Mouse (Mus musculus) MEL (cell line): Measurements from ENCODE around the gene Lmo7.

Experiments used
- BHLHE40 ChIP-seq: IDR thresholded peaks from 2 replicates; pipeline ENCODE4 v1.6.1; 2012; ENCODE audit warnings: low read depth, mild to moderate bottlenecking, inconsistent platforms, low read length, improper control_type of control experiment, borderline replicate concordance
- CTCF ChIP-seq, 3 experiments: IDR thresholded peaks in 2 of 3; conservative IDR thresholded peaks in 1 of 3; 2 replicates each; pipeline ENCODE4 v1.5.1; 2011 to 2012; ENCODE audit warnings: low read length in 3 of 3, low read depth in 2 of 3, mild to moderate bottlenecking in 2 of 3, improper control_type of control experiment in 1 of 3, inconsistent platforms in 1 of 3, mixed read lengths in 1 of 3, moderate library complexity in 1 of 3; ENCODE audit not compliant: control insufficient read depth in 1 of 3, insufficient read depth in 1 of 3, poor library complexity in 1 of 3, severe bottlenecking in 1 of 3
- ELF1 ChIP-seq: IDR thresholded peaks from 2 replicates; pipeline ENCODE4 v1.6.1; 2014; ENCODE audit warnings: low read depth, mild to moderate bottlenecking, inconsistent platforms, low read length, improper control_type of control experiment, moderate library complexity
- MAX ChIP-seq: IDR thresholded peaks from 2 replicates; pipeline ENCODE4 v1.6.1; 2011; ENCODE audit warnings: low read length, improper control_type of control experiment
- POLR2A ChIP-seq, 2 experiments: IDR thresholded peaks; 2 replicates each; pipeline ENCODE4 v1.6.1; 2011 to 2012; ENCODE audit warnings: low read length in 2 of 2, mild to moderate bottlenecking in 2 of 2, control low read depth in 1 of 2, improper control_type of control experiment in 1 of 2, low read depth in 1 of 2, moderate library complexity in 1 of 2; ENCODE audit not compliant: control insufficient read depth in 1 of 2, insufficient read depth in 1 of 2, poor library complexity in 1 of 2
- POLR2AphosphoS5 ChIP-seq: IDR thresholded peaks from 2 replicates; pipeline ENCODE4 v1.6.1; 2012; ENCODE audit warnings: low read depth, borderline replicate concordance, mild to moderate bottlenecking, inconsistent platforms, low read length, moderate library complexity, mixed read lengths
- TAL1 ChIP-seq: IDR thresholded peaks from 2 replicates; pipeline ENCODE4 v1.6.1; 2012; ENCODE audit warnings: mild to moderate bottlenecking, inconsistent platforms, low read length, moderate library complexity, mixed read lengths
- ZC3H11A ChIP-seq: IDR thresholded peaks from 2 replicates; pipeline ENCODE4 v1.6.1; 2012; ENCODE audit warnings: low read depth, mild to moderate bottlenecking, inconsistent platforms, low read length, improper control_type of control experiment
- ZNF384 ChIP-seq: IDR thresholded peaks from 2 replicates; pipeline ENCODE4 v1.6.1; 2012; ENCODE audit warnings: low read depth, mild to moderate bottlenecking, inconsistent platforms, low read length, improper control_type of control experiment

- TF ChIP-seq CTCF (IDR thresholded peaks at IDR 0.05 in 2 of 3, conservative IDR thresholded peaks at IDR 0.05 in 1 of 3; ENCODE audit: control insufficient read depth in 1 of 3, insufficient read depth in 1 of 3, low read depth in 2 of 3, low read length in 3 of 3, poor library complexity in 1 of 3, severe bottlenecking in 1 of 3) (no peak), ZNF384 (no peak), BHLHE40 (no peak), POLR2AphosphoS5 (no peak), TAL1 (no peak), POLR2A (IDR thresholded peaks at IDR 0.05; ENCODE audit: control insufficient read depth in 1 of 2, insufficient read depth in 1 of 2, low read depth in 1 of 2, low read length in 2 of 2, poor library complexity in 1 of 2) (no peak), MAX (no peak), ZC3H11A (no peak), ELF1 (no peak)
These were observed 100.4 kb downstream of the Lmo7 start for GRCm38 (mm10) chr14:101830116-101830515.
